Mouse (Mus musculus) right cerebral cortex, postnatal 4 days (tissue): Measurements from ENCODE around the gene Pou6f2.

Experiments used
- DNase-seq: peaks from one replicate; pipeline ENCODE4 v3.0.0-alpha.2; 2022

Gene Pou6f2

GRCm38 (mm10) chr13:18211242-18211641 lies 186.2 kb downstream of the Pou6f2 start:
- no peak for DNase-seq

- no peak for DNase-seq
These were observed 192.8 kb downstream of the Pou6f2 start for GRCm38 (mm10) chr13:18204476-18205250.

- DNase-seq, result peak; percentile 33
These were observed 223.5 kb downstream of the Pou6f2 start for GRCm38 (mm10) chr13:18174003-18174402.

GRCm38 (mm10) chr13:18173021-18173420 lies 224.5 kb downstream of the Pou6f2 start:
- DNase-seq, result no peak

GRCm38 (mm10) chr13:18172334-18172733 lies 225.2 kb downstream of the Pou6f2 start:
- DNase-seq, result no peak

GRCm38 (mm10) chr13:18164182-18164581 lies 233.3 kb downstream of the Pou6f2 start:
- DNase-seq, result no peak

GRCm38 (mm10) chr13:18160566-18160965 lies 236.9 kb downstream of the Pou6f2 start:
- DNase-seq, result no peak

- no peak for DNase-seq
These were observed 243.4 kb downstream of the Pou6f2 start for GRCm38 (mm10) chr13:18153949-18154582.

GRCm38 (mm10) chr13:18133646-18134045 lies 263.8 kb downstream of the Pou6f2 start:
- no peak for DNase-seq

GRCm38 (mm10) chr13:18133193-18133592 lies 264.3 kb downstream of the Pou6f2 start:
- no peak for DNase-seq

GRCm38 (mm10) chr13:18131324-18131723 lies 266.2 kb downstream of the Pou6f2 start:
- no peak for DNase-seq

- DNase-seq, result no peak
These were observed 267.8 kb downstream of the Pou6f2 start for GRCm38 (mm10) chr13:18129697-18130096.

- DNase-seq, result no peak
These were observed 268.7 kb downstream of the Pou6f2 start for GRCm38 (mm10) chr13:18128826-18129225.

- DNase-seq, result no peak
These were observed 269.4 kb downstream of the Pou6f2 start for GRCm38 (mm10) chr13:18128053-18128452.

GRCm38 (mm10) chr13:18126111-18126510 lies 271.4 kb downstream of the Pou6f2 start:
- no peak for DNase-seq

GRCm38 (mm10) chr13:18125226-18126000 lies 272.1 kb downstream of the Pou6f2 start:
- peak; percentile 46 for DNase-seq

- peak; percentile 67 for DNase-seq
These were observed 273.1 kb downstream of the Pou6f2 start for GRCm38 (mm10) chr13:18124368-18124767.

- no peak for DNase-seq
These were observed 277.1 kb downstream of the Pou6f2 start for GRCm38 (mm10) chr13:18120406-18120805.

- no peak for DNase-seq
These were observed 315.9 kb downstream of the Pou6f2 start for GRCm38 (mm10) chr13:18081443-18082119.
